Comparison of ENCODE assay signal across 8 mouse cellular contexts in genomic region chr13:78199642-78200160, GRCm38 (mm10). TPM values are rescaled to one million over a fixed set of nuclear protein-coding genes. Genes with fewer than 3 reads are reported as not detected.
DNase-seq lines count a peak whose midpoint lies in the region; ATAC-seq and TF ChIP-seq lines count a peak whose summit lies in the region.

TSS of gene Nr2f1 (minus strand) at chr13:78199757.

- TF ChIP-seq POLR2A in cortical plate, adult 2 months (IDR thresholded peaks at IDR 0.05; ENCODE audit: extremely low read depth, insufficient read depth, low read length): no peak

- DNase-seq in left cerebral cortex, adult 2 months (ENCODE audit: extremely low spot score in 1 of 2, low spot score in 2 of 2): no peak
- DNase-seq in left cerebral cortex, adult 11 months (ENCODE audit: low spot score): no peak
- no peak for DNase-seq in midbrain, embryonic 10.5 days (ENCODE audit: low spot score)
- no peak for DNase-seq in MN1 (ENCODE audit: low spot score)
- DNase-seq in testis, postnatal 14 days (ENCODE audit: low spot score): no peak
- DNase-seq in frontal cortex, postnatal 25 days (ENCODE audit: low spot score in 2 of 2): no peak

- H3K9me3 ChIP-seq in hindbrain, embryonic 16.5 days (ENCODE audit: control insufficient read depth, low read length): no peaks in the 10 kb centered on the region
- no peaks in the 10 kb centered on the region for H3K9me3 ChIP-seq in midbrain, embryonic 10.5 days (replicated peaks)

- peak within 1 kb of the TSS; percentile 83 for H3K4me3 ChIP-seq in left cerebral cortex, adult 2 months
- H3K4me3 ChIP-seq in cortical plate, adult 2 months (ENCODE audit: insufficient read depth, low read length): peak within 1 kb of the TSS; percentile 97
- H3K4me3 ChIP-seq in hindbrain, embryonic 16.5 days (ENCODE audit: low read length): peak within 1 kb of the TSS; percentile 80
- peak within 1 kb of the TSS; percentile 96 for H3K4me3 ChIP-seq in midbrain, embryonic 10.5 days

- no peak for ATAC-seq in hindbrain, embryonic 16.5 days

- peak within 1 kb of the TSS; percentile 97 for H3K27ac ChIP-seq in left cerebral cortex, adult 2 months
- peak within 1 kb of the TSS; percentile 99 for H3K27ac ChIP-seq in cortical plate, adult 2 months (ENCODE audit: insufficient read depth, low read length)
- peak within 1 kb of the TSS; percentile 99 for H3K27ac ChIP-seq in hindbrain, embryonic 16.5 days (ENCODE audit: low read depth, low read length)
- peak within 1 kb of the TSS; percentile 99 for H3K27ac ChIP-seq in midbrain, embryonic 10.5 days (replicated peaks)

- H3K27me3 ChIP-seq in hindbrain, embryonic 16.5 days (replicated peaks; ENCODE audit: control insufficient read depth, insufficient read depth, low read length): no peaks in the 10 kb centered on the region
- peaks cover 20% of the 10 kb centered on the region for H3K27me3 ChIP-seq in midbrain, embryonic 10.5 days (ENCODE audit: low read depth, poor library complexity, severe bottlenecking)

- H3K4me2 ChIP-seq in hindbrain, embryonic 16.5 days (ENCODE audit: low read length): peak within 1 kb of the TSS; percentile 69

- WGBS in hindbrain, embryonic 16.5 days: under 1% methylated on average over 14 of the region's 14 CpGs
- WGBS in midbrain, embryonic 10.5 days: 1% methylated on average over 14 of the region's 14 CpGs

- intact Hi-C loops in left cerebral cortex, adult 2 months (cut with DNase I): loop anchor here (2.0 to 5.0 kb wide), 6 partner anchors 228 to 1643 kb away; no protein-coding TSS in a partner anchor

- H3K4me1 ChIP-seq in cortical plate, adult 2 months (ENCODE audit: control insufficient read depth, insufficient read depth, low read length): no peaks in the 10 kb centered on the region
- H3K4me1 ChIP-seq in hindbrain, embryonic 16.5 days (ENCODE audit: control insufficient read depth, insufficient read depth, low read depth, low read length): peaks cover 9% of the 10 kb centered on the region
- H3K4me1 ChIP-seq in midbrain, embryonic 10.5 days: peaks cover 29% of the 10 kb centered on the region

- H3K36me3 ChIP-seq in hindbrain, embryonic 16.5 days (ENCODE audit: control insufficient read depth, insufficient read depth, low read length): no peaks in the 10 kb centered on the region
- H3K36me3 ChIP-seq in midbrain, embryonic 10.5 days: peaks cover 19% of the 10 kb centered on the region

- no peak for TF ChIP-seq CTCF in left cerebral cortex, adult 2 months (IDR thresholded peaks at IDR 0.05)
- TF ChIP-seq CTCF in cortical plate, adult 2 months (IDR thresholded peaks at IDR 0.05; ENCODE audit: extremely low read depth, insufficient read depth, low read length): no peak

- peak within 1 kb of the TSS; percentile 96 for H3K9ac ChIP-seq in hindbrain, embryonic 16.5 days (ENCODE audit: low read depth, low read length)

RNA-seq across cellular contexts. Expression of gene Nr2f1, which starts in this region (rescaled TPM):
- total RNA-seq in left cerebral cortex, adult 2 months (2021): 100 to 1,000 TPM; 118 to 125 TPM
- 158 and 169 TPM in 2 replicates for polyA plus RNA-seq in cortical plate, adult 2 months (2012; rRNA removed)
- polyA plus RNA-seq in hindbrain, embryonic 16.5 days (2015; fragmentation: Nextera tagmentation; extraction: Ambion mirVana): 42.9 and 44.3 TPM in 2 replicates
- 53.1 and 57.4 TPM in 2 replicates for polyA plus RNA-seq in midbrain, embryonic 10.5 days (2016; fragmentation: Nextera tagmentation; extraction: Ambion mirVana)
